In genomic region chr3:158174880-158175735, GRCm38 (mm10) we compare ENCODE assay signal across 17 mouse cellular contexts.
DNase-seq lines count a peak whose midpoint lies in the region; ATAC-seq lines count a peak whose summit lies in the region.
"Had no signal": no experiment of that assay in that cellular context is flagged by ENCODE, and none has a peak within 500 bp of the region (broad histone marks: within the 10 kb centered on the region; RNA-seq: fewer than 3 reads in every experiment).

No protein-coding gene starts in this region.

- H3K9me3 ChIP-seq in hindbrain, embryonic 11.5 days (ENCODE audit: control insufficient read depth, low read length): no peaks in the 10 kb centered on the region
- no peaks in the 10 kb centered on the region for H3K9me3 ChIP-seq in hindbrain, embryonic 10.5 days
- no peaks in the 10 kb centered on the region for H3K9me3 ChIP-seq in forebrain, embryonic 16.5 days (ENCODE audit: control insufficient read depth, low read length)
- H3K9me3 ChIP-seq in midbrain, embryonic 13.5 days: no peaks in the 10 kb centered on the region
- H3K9me3 ChIP-seq: heart, embryonic 10.5 days; neural tube, embryonic 13.5 days had no signal

- no peaks in the 10 kb centered on the region for H3K36me3 ChIP-seq in hindbrain, embryonic 11.5 days (ENCODE audit: control insufficient read depth, insufficient read depth, low read length)
- no peaks in the 10 kb centered on the region for H3K36me3 ChIP-seq in hindbrain, embryonic 10.5 days
- H3K36me3 ChIP-seq in forebrain, embryonic 16.5 days (ENCODE audit: control insufficient read depth, insufficient read depth): no peaks in the 10 kb centered on the region
- H3K36me3 ChIP-seq in midbrain, embryonic 13.5 days: no peaks in the 10 kb centered on the region
- H3K36me3 ChIP-seq: heart, embryonic 10.5 days had no signal

- H3K27me3 ChIP-seq in hindbrain, embryonic 11.5 days (ENCODE audit: control insufficient read depth, insufficient read depth, low read length): no peaks in the 10 kb centered on the region
- no peaks in the 10 kb centered on the region for H3K27me3 ChIP-seq in hindbrain, embryonic 10.5 days (ENCODE audit: insufficient read depth, poor library complexity, severe bottlenecking)
- H3K27me3 ChIP-seq in forebrain, embryonic 16.5 days (replicated peaks; ENCODE audit: control insufficient read depth, insufficient read depth, low read length): no peaks in the 10 kb centered on the region
- H3K27me3 ChIP-seq in midbrain, embryonic 13.5 days: no peaks in the 10 kb centered on the region
- H3K27me3 ChIP-seq: CH12.LX; neural tube, embryonic 13.5 days had no signal

- peak; percentile 46; the same call in 1 of the 2 replicates for ATAC-seq in hindbrain, embryonic 11.5 days (ENCODE audit: low FRiP score)
- ATAC-seq in erythroid progenitor cell, adult 5-6 weeks (replicated peaks; ENCODE audit: low FRiP score, poor library complexity, severe bottlenecking): 0 out of 2 replicates have a peak, but pooled peaks have one; percentile 39
- peak; percentile 92 for ATAC-seq in forebrain, embryonic 16.5 days
- ATAC-seq in midbrain, embryonic 13.5 days: peak; percentile 63
- ATAC-seq: inflammation-experienced regulatory T-cells, adult 6 months had no signal

- no peaks in the 10 kb centered on the region for H3K4me1 ChIP-seq in hindbrain, embryonic 11.5 days (replicated peaks; ENCODE audit: control insufficient read depth, insufficient read depth, low read length)
- no peaks in the 10 kb centered on the region for H3K4me1 ChIP-seq in hindbrain, embryonic 10.5 days (replicated peaks)
- H3K4me1 ChIP-seq in forebrain, embryonic 16.5 days (replicated peaks; ENCODE audit: control insufficient read depth, insufficient read depth, low read length): peaks cover 6% of the 10 kb centered on the region
- no peaks in the 10 kb centered on the region; the same call in 1 of the 2 replicates for H3K4me1 ChIP-seq in midbrain, embryonic 13.5 days (replicated peaks)
- H3K4me1 ChIP-seq: heart, embryonic 10.5 days; neural tube, embryonic 13.5 days had no signal

- no peak overlapping the region for H3K9ac ChIP-seq in hindbrain, embryonic 11.5 days (ENCODE audit: low read depth, low read length)
- H3K9ac ChIP-seq in forebrain, embryonic 16.5 days (replicated peaks; ENCODE audit: low read depth, low read length): no peak overlapping the region
- no peak overlapping the region for H3K9ac ChIP-seq in midbrain, embryonic 13.5 days (replicated peaks)
- H3K9ac ChIP-seq: lung, embryonic 14.5 days; neural tube, embryonic 13.5 days had no signal

- WGBS in hindbrain, embryonic 11.5 days: 75% methylated on average over 10 of the region's 10 CpGs
- 74% methylated on average over 10 of the region's 10 CpGs for WGBS in hindbrain, embryonic 10.5 days
- WGBS in forebrain, embryonic 16.5 days: 33% methylated on average over 10 of the region's 10 CpGs
- WGBS in midbrain, embryonic 13.5 days: 71% methylated on average over 10 of the region's 10 CpGs

- no peak overlapping the region for H3K4me3 ChIP-seq in hindbrain, embryonic 11.5 days (ENCODE audit: low read depth, low read length)
- H3K4me3 ChIP-seq in hindbrain, embryonic 10.5 days: no peak overlapping the region
- H3K4me3 ChIP-seq in forebrain, embryonic 16.5 days (replicated peaks; ENCODE audit: low read length): no peak overlapping the region
- no peak overlapping the region for H3K4me3 ChIP-seq in midbrain, embryonic 13.5 days (replicated peaks)
- H3K4me3 ChIP-seq: heart, embryonic 10.5 days; neural tube, embryonic 13.5 days had no signal

- DNase-seq in hindbrain, embryonic 11.5 days (ENCODE audit: low spot score): no peak
- no peak for DNase-seq in hindbrain, embryonic 10.5 days (ENCODE audit: low spot score)
- no peak for DNase-seq in cerebellum, adult 11-12 months
- no peak for DNase-seq in layer of hippocampus, adult 9-11 months
- DNase-seq: heart, postnatal 10 days; kidney, adult 8-10 months; kidney, postnatal 25 days; lung, embryonic 14.5 days; lung, postnatal 4 days; thymus, adult 18-20 months had no signal

- H3K27ac ChIP-seq in hindbrain, embryonic 11.5 days (ENCODE audit: low read depth, low read length): no peak overlapping the region
- no peak overlapping the region for H3K27ac ChIP-seq in hindbrain, embryonic 10.5 days
- no peak overlapping the region for H3K27ac ChIP-seq in forebrain, embryonic 16.5 days (ENCODE audit: low read length)
- no peak overlapping the region for H3K27ac ChIP-seq in midbrain, embryonic 13.5 days
- H3K27ac ChIP-seq: heart, embryonic 10.5 days; neural tube, embryonic 13.5 days had no signal

- no peak overlapping the region for H3K4me2 ChIP-seq in hindbrain, embryonic 11.5 days (replicated peaks; ENCODE audit: low read depth, low read length)
- no peak overlapping the region for H3K4me2 ChIP-seq in forebrain, embryonic 16.5 days (ENCODE audit: low read length)
- no peak overlapping the region for H3K4me2 ChIP-seq in midbrain, embryonic 13.5 days (replicated peaks)
- H3K4me2 ChIP-seq: lung, embryonic 14.5 days; neural tube, embryonic 13.5 days had no signal

Comparison
In these comparisons a context has a peak if more than half of its experiments do, and no peak if none do; other contexts are left out.
1. ATAC-seq: peak in every context shown above with its lines; median percentile 92 in forebrain, embryonic 16.5 days; 63 in midbrain, embryonic 13.5 days; 46 in hindbrain, embryonic 11.5 days; 39 in erythroid progenitor cell, adult 5-6 weeks.